In genomic region chr10:93051016-93051726, GRCm38 (mm10) we compare ENCODE assay signal across 7 mouse cellular contexts. TPM values are rescaled to one million over a fixed set of nuclear protein-coding genes. Genes with fewer than 3 reads are reported as not detected.
DNase-seq lines count a peak whose midpoint lies in the region; ATAC-seq and TF ChIP-seq lines count a peak whose summit lies in the region.

No protein-coding gene starts in this region.

- H3K4me2 ChIP-seq in embryonic facial prominence, embryonic 11.5 days (ENCODE audit: low read depth, low read length), result peak overlapping the region; percentile 23; the same call in 1 of the 2 replicates
- peak overlapping the region; percentile 45 for H3K4me2 ChIP-seq in midbrain, embryonic 13.5 days (replicated peaks)

- no peaks in the 10 kb centered on the region for H3K4me1 ChIP-seq in embryonic facial prominence, embryonic 11.5 days (ENCODE audit: control insufficient read depth, insufficient read depth, low read length)
- H3K4me1 ChIP-seq in limb, embryonic 10.5 days, result no peaks in the 10 kb centered on the region
- H3K4me1 ChIP-seq in midbrain, embryonic 13.5 days (replicated peaks), result 0 out of 2 replicates have a peak, but pooled peaks cover 4% of the 10 kb centered on the region
- no peaks in the 10 kb centered on the region for H3K4me1 ChIP-seq in spleen, adult 2 months (ENCODE audit: control insufficient read depth, insufficient read depth, insufficient read length)

- DNase-seq in adrenal gland, postnatal 14 days, result peak; percentile 87
- DNase-seq in embryonic facial prominence, embryonic 11.5 days (ENCODE audit: low spot score), result peak; percentile 90
- DNase-seq in heart, adult 11 months, result peak; percentile 96
- DNase-seq in kidney, adult 11 months, result peak; percentile 66
- peak; percentile 89 for DNase-seq in limb, embryonic 10.5 days (ENCODE audit: low spot score)
- DNase-seq in spleen, adult 2 months (ENCODE audit: low read depth in 1 of 2, low spot score in 2 of 2), result peak; percentile 65 to 74

- H3K9ac ChIP-seq in embryonic facial prominence, embryonic 11.5 days (replicated peaks; ENCODE audit: low read length), result 0 out of 2 replicates have a peak overlapping the region, but pooled peaks have one; percentile 28
- H3K9ac ChIP-seq in midbrain, embryonic 13.5 days (replicated peaks), result no peak overlapping the region

- no peaks in the 10 kb centered on the region for H3K27me3 ChIP-seq in embryonic facial prominence, embryonic 11.5 days (ENCODE audit: control insufficient read depth, insufficient read depth, low read length)
- no peaks in the 10 kb centered on the region for H3K27me3 ChIP-seq in limb, embryonic 10.5 days (ENCODE audit: low read depth, poor library complexity, severe bottlenecking)
- no peaks in the 10 kb centered on the region for H3K27me3 ChIP-seq in midbrain, embryonic 13.5 days
- no peaks in the 10 kb centered on the region for H3K27me3 ChIP-seq in spleen, adult 2 months (ENCODE audit: control insufficient read depth, insufficient read depth, low read length)

- WGBS in embryonic facial prominence, embryonic 11.5 days, result 37% methylated on average over 13 of the region's 13 CpGs
- 38% methylated on average over 13 of the region's 13 CpGs for WGBS in limb, embryonic 10.5 days
- 38% methylated on average over 13 of the region's 13 CpGs for WGBS in midbrain, embryonic 13.5 days
- 18% methylated on average over 13 of the region's 13 CpGs for WGBS in spleen, adult 2 months

- ATAC-seq in embryonic facial prominence, embryonic 11.5 days (replicated peaks; ENCODE audit: insufficient number of reproducible peaks, low FRiP score, low TSS enrichment, low read depth), result no peak
- ATAC-seq in midbrain, embryonic 13.5 days, result peak; percentile 30; the same call in 1 of the 2 replicates

- no peak overlapping the region for H3K4me3 ChIP-seq in embryonic facial prominence, embryonic 11.5 days (ENCODE audit: low read depth, low read length)
- H3K4me3 ChIP-seq in limb, embryonic 10.5 days, result 0 out of 2 replicates have a peak overlapping the region, but pooled peaks have one; percentile 15
- 0 out of 2 replicates have a peak overlapping the region, but pooled peaks have one; percentile 24 for H3K4me3 ChIP-seq in midbrain, embryonic 13.5 days (replicated peaks)
- H3K4me3 ChIP-seq in spleen, adult 2 months (ENCODE audit: extremely low read depth, insufficient read depth, insufficient read length), result no peak overlapping the region

- no peaks in the 10 kb centered on the region for H3K36me3 ChIP-seq in embryonic facial prominence, embryonic 11.5 days (replicated peaks; ENCODE audit: control insufficient read depth, insufficient read depth, low read depth, low read length)
- H3K36me3 ChIP-seq in limb, embryonic 10.5 days, result no peaks in the 10 kb centered on the region
- no peaks in the 10 kb centered on the region for H3K36me3 ChIP-seq in midbrain, embryonic 13.5 days
- no peaks in the 10 kb centered on the region for H3K36me3 ChIP-seq in spleen, adult 2 months (ENCODE audit: control insufficient read depth, insufficient read depth, low read length)

- TF ChIP-seq CTCF in spleen, adult 2 months (IDR thresholded peaks at IDR 0.05; ENCODE audit: extremely low read depth, insufficient read depth, insufficient read length, insufficient replicate concordance), result peak; percentile 73; the same call in 1 of the 2 replicates

- no peak overlapping the region for H3K27ac ChIP-seq in embryonic facial prominence, embryonic 11.5 days (replicated peaks; ENCODE audit: low read depth, low read length)
- H3K27ac ChIP-seq in limb, embryonic 10.5 days, result no peak overlapping the region
- H3K27ac ChIP-seq in midbrain, embryonic 13.5 days, result no peak overlapping the region
- no peak overlapping the region for H3K27ac ChIP-seq in spleen, adult 2 months (ENCODE audit: insufficient read depth, low read length)

- H3K9me3 ChIP-seq in embryonic facial prominence, embryonic 11.5 days (replicated peaks; ENCODE audit: control insufficient read depth, low read length), result no peaks in the 10 kb centered on the region
- no peaks in the 10 kb centered on the region for H3K9me3 ChIP-seq in limb, embryonic 10.5 days (replicated peaks)
- H3K9me3 ChIP-seq in midbrain, embryonic 13.5 days, result no peaks in the 10 kb centered on the region

- TF ChIP-seq POLR2A in spleen, adult 2 months (IDR thresholded peaks at IDR 0.05; ENCODE audit: low read depth, low read length), result no peak

RNA-seq across cellular contexts. Expression of gene Cfap54, which starts 30.2 kb away (rescaled TPM):
- total RNA-seq in adrenal gland, postnatal 14 days (2021), result 8.3 and 9.3 TPM in 2 replicates
- 0.75 TPM in 1 of 2 replicates, not detected in the other for polyA plus RNA-seq in embryonic facial prominence, embryonic 11.5 days (2014; fragmentation: Nextera tagmentation; extraction: Ambion mirVana)
- 0.08 and 0.15 TPM in 2 replicates for polyA plus RNA-seq in limb, embryonic 10.5 days (2016; fragmentation: Nextera tagmentation; extraction: Ambion mirVana)
- polyA plus RNA-seq in midbrain, embryonic 13.5 days (2015; fragmentation: Nextera tagmentation; extraction: Ambion mirVana), result 2.3 and 3.0 TPM in 2 replicates
- polyA plus RNA-seq in spleen, adult 2 months (2012; rRNA removed), result 0.09 and 0.25 TPM in 2 replicates

Comparison
In these comparisons a context has a peak if more than half of its experiments do, and no peak if none do; other contexts are left out.
1. H3K4me3 ChIP-seq: peak in limb, embryonic 10.5 days (single experiment) and midbrain, embryonic 13.5 days (single experiment); none in embryonic facial prominence, embryonic 11.5 days (single experiment) and spleen, adult 2 months (single experiment).
2. Peak in every context shown above with its lines, with median percentiles within 50 percentile points of each other: DNase-seq.